Mouse (Mus musculus) stomach, embryonic 14.5 days (tissue): ENCODE measurements around the gene Npw. TPM values are rescaled to one million over a fixed set of nuclear protein-coding genes. Genes with fewer than 3 reads are reported as not detected.

ENCODE experiments used
- ATAC-seq: fragments of 200-750 bp; cut with Nextera tagmentation; 2 replicates; pipeline ENCODE4 v1.8.0; 2017; ENCODE audit warnings: low read depth, moderate TSS enrichment; ENCODE audit not compliant: insufficient number of reproducible peaks, insufficient read depth, low FRiP score
- H3K27ac ChIP-seq: fragments of 300-500 bp; sonication (generic); 2 replicates; pipeline ENCODE4 v1.5.1; 2014; ENCODE audit warnings: mild to moderate bottlenecking, low read length, moderate library complexity, mixed read lengths
- H3K27me3 ChIP-seq: fragments of 300-500 bp; sonication (generic); 2 replicates; pipeline ENCODE4 v1.6.1; 2014; ENCODE audit warnings: low read length, control low read depth, mixed read lengths; ENCODE audit not compliant: control insufficient read depth, insufficient read depth
- H3K36me3 ChIP-seq: fragments of 300-500 bp; sonication (generic); 2 replicates; pipeline ENCODE4 v1.6.1; 2014; ENCODE audit warnings: mild to moderate bottlenecking, control low read depth, low read length, moderate library complexity, mixed read lengths; ENCODE audit not compliant: control insufficient read depth, insufficient read depth
- H3K4me1 ChIP-seq: fragments of 300-500 bp; sonication (generic); 2 replicates; pipeline ENCODE4 v1.6.1; 2014; ENCODE audit warnings: low read length, control low read depth, mixed read lengths; ENCODE audit not compliant: control insufficient read depth, insufficient read depth
- H3K4me2 ChIP-seq: fragments of 300-500 bp; sonication (generic); replicated peaks from 2 replicates; pipeline ENCODE4 v1.6.1; 2014; ENCODE audit warnings: low read depth, low read length, control low read depth
- H3K4me3 ChIP-seq: fragments of 300-500 bp; sonication (generic); 2 replicates; pipeline ENCODE4 v1.5.1; 2014; ENCODE audit warnings: low read depth, low read length, control low read depth
- H3K9ac ChIP-seq: fragments of 300-500 bp; sonication (generic); replicated peaks from 2 replicates; pipeline ENCODE4 v1.6.1; 2014; ENCODE audit warnings: low read depth, mild to moderate bottlenecking, control low read depth, low read length, moderate library complexity, mixed read lengths
- H3K9me3 ChIP-seq: fragments of 300-500 bp; sonication (generic); 2 replicates; pipeline ENCODE4 v1.6.1; 2016; ENCODE audit warnings: low read depth, low read length, control low read depth; ENCODE audit not compliant: control insufficient read depth
- WGBS: fragments of 180-500 bp; shearing (Covaris S2); extraction: QIAGEN DNeasy Blood & Tissue Kit; methylation state at CpG from one replicate; pipeline ENCODE4 v1.1.7; 2014; 5-methylcytosine and 5-hydroxymethylcytosine counted together
- polyA plus RNA-seq: library from polyadenylated mRNA; unstranded; fragments of >200 nt; fragmentation: Nextera tagmentation; extraction: Ambion mirVana; gene quantifications from 2 replicates; pipeline ENCODE4 v1.2.1, GENCODE M21; 2014

Npw gene
- polyA plus RNA-seq, 1 experiment from 2014 or later: 0.42 TPM

- Histone ChIP-seq H3K36me3 (peaks cover 9% of the 10 kb centered on the region; the same call in 1 of the 2 replicates), H3K4me3 (no peak overlapping the region), H3K4me1 (peaks cover 36% of the 10 kb centered on the region), H3K9ac (no peak overlapping the region), H3K4me2 (no peak overlapping the region), H3K27me3 (no peaks in the 10 kb centered on the region), H3K9me3 (no peaks in the 10 kb centered on the region), H3K27ac (no peak overlapping the region)
- no peak for ATAC-seq
- 65% methylated on average over 6 of the region's 6 CpGs for WGBS
Observed at GRCm38 (mm10) chr17:24642791-24643343, 15.4 kb downstream of the Npw start.

- Histone ChIP-seq H3K36me3 (peaks cover 9% of the 10 kb centered on the region; the same call in 1 of the 2 replicates), H3K4me2 (no peak overlapping the region), H3K9ac (no peak overlapping the region), H3K4me3 (no peak overlapping the region), H3K4me1 (peaks cover 36% of the 10 kb centered on the region), H3K9me3 (no peaks in the 10 kb centered on the region), H3K27ac (no peak overlapping the region), H3K27me3 (no peaks in the 10 kb centered on the region)
- ATAC-seq: no peak
- WGBS: 90% methylated on average over 14 of the region's 14 CpGs
Observed at GRCm38 (mm10) chr17:24641944-24642343, 16.3 kb downstream of the Npw start.

DNA sequence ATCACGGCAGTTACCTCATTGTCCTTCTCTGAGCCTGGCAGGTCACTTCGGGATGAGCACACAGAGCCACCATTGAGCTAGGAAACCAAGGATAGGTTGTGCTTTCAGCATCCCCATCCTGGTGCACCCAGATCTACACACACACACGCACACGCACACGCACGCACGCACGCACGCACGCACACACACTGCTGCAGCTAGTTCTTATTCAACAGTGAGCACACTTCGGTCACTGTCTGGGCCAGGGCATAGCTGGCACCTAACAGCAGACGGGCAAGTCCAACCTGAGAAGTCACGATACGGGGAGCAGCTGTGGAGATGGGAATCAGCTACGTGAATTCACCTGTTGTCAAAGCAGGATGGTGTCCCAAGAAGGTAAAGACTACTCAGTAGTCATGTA, 17.7 kb downstream of the Npw start:
- H3K27me3 ChIP-seq: no peaks in the 10 kb centered on the region
- ATAC-seq: no peak
- H3K9ac ChIP-seq: no peak overlapping the region
- H3K36me3 ChIP-seq: peaks cover 6% of the 10 kb centered on the region; the same call in 1 of the 2 replicates
- H3K4me1 ChIP-seq: peaks cover 36% of the 10 kb centered on the region
- no peak overlapping the region for H3K4me2 ChIP-seq
- 97% methylated on average over 15 of the region's 15 CpGs for WGBS
- H3K4me3 ChIP-seq: no peak overlapping the region
- H3K9me3 ChIP-seq: no peaks in the 10 kb centered on the region
- peak overlapping the region; percentile 85; the same call in 1 of the 2 replicates for H3K27ac ChIP-seq

GRCm38 (mm10) chr17:24640119-24640518, 18.1 kb downstream of the Npw start:
- Histone ChIP-seq H3K9me3 (no peaks in the 10 kb centered on the region), H3K4me3 (no peak overlapping the region), H3K9ac (no peak overlapping the region), H3K36me3 (peaks cover 6% of the 10 kb centered on the region; the same call in 1 of the 2 replicates), H3K27ac (peak overlapping the region; percentile 85), H3K4me1 (peaks cover 32% of the 10 kb centered on the region), H3K4me2 (no peak overlapping the region), H3K27me3 (no peaks in the 10 kb centered on the region)
- no peak for ATAC-seq
- WGBS: 87% methylated on average over 7 of the region's 7 CpGs

DNA sequence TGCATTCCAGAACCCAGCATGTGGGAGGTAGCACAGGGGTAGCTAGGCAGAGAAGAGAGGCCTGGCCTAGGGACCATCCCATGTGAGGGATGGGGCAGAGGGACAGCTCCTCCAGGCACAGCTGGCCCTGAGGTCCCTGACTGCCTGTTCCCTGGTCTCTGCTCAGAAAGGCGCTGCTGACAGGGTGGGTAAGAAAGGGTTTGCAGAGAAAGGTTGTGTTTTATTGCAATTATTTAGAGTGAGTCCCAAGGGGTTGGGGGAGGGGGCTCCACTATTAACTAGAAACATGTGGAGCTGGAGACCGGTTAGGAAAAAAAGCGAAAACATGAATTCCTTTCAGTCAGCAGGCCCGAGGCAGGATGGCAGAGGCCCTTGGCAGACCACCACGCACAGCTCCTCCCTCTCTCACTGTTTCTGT, 18.7 kb downstream of the Npw start:
- Histone ChIP-seq H3K27ac (peak overlapping the region; percentile 85), H3K4me1 (peaks cover 27% of the 10 kb centered on the region), H3K36me3 (peaks cover 6% of the 10 kb centered on the region; the same call in 1 of the 2 replicates), H3K9me3 (no peaks in the 10 kb centered on the region), H3K9ac (no peak overlapping the region), H3K4me2 (no peak overlapping the region), H3K27me3 (no peaks in the 10 kb centered on the region), H3K4me3 (no peak overlapping the region)
- peak; percentile 12; the same call in 1 of the 2 replicates for ATAC-seq
- 62% methylated on average over 5 of the region's 5 CpGs for WGBS

DNA sequence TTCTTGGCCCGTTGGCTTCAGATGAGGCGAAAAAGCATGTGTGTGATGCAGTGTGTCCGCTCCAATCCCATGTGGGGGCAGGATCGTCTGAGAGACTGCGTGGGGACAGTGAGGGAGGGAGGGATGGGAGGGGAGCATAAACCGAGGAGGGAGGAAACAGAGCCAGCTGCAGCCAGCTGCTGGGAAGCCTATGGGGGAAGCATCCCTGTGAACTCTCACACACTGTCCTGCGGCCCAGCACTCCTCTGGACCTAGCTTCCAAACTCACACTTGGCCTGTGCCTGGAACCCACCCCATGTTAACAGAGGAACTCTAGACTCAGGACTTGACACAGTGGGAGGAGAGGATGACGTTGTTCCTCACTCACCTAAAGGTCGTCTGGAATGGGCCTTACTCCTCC, 19.4 kb downstream of the Npw start:
- WGBS: 48% methylated on average over 9 of the region's 9 CpGs
- ATAC-seq: peak; percentile 81
- H3K4me2 ChIP-seq: no peak overlapping the region
- peaks cover 19% of the 10 kb centered on the region for H3K4me1 ChIP-seq
- no peak overlapping the region for H3K4me3 ChIP-seq
- H3K27ac ChIP-seq: peak overlapping the region; percentile 85
- H3K27me3 ChIP-seq: no peaks in the 10 kb centered on the region
- no peaks in the 10 kb centered on the region for H3K9me3 ChIP-seq
- H3K9ac ChIP-seq: no peak overlapping the region
- H3K36me3 ChIP-seq: peaks cover 6% of the 10 kb centered on the region; the same call in 1 of the 2 replicates

- H3K36me3 ChIP-seq: peaks cover 6% of the 10 kb centered on the region; the same call in 1 of the 2 replicates
- H3K9ac ChIP-seq: no peak overlapping the region
- peaks cover 19% of the 10 kb centered on the region; the same call in 1 of the 2 replicates for H3K4me1 ChIP-seq
- no peak overlapping the region for H3K4me2 ChIP-seq
- peak overlapping the region; percentile 85 for H3K27ac ChIP-seq
- no peak overlapping the region for H3K4me3 ChIP-seq
- no peaks in the 10 kb centered on the region for H3K9me3 ChIP-seq
- 0 out of 2 replicates have a peak, but pooled peaks have one; percentile 7 for ATAC-seq
- 79% methylated on average over 4 of the region's 4 CpGs for WGBS
- no peaks in the 10 kb centered on the region for H3K27me3 ChIP-seq
Observed at GRCm38 (mm10) chr17:24638214-24638613, 20.0 kb downstream of the Npw start.

- Histone ChIP-seq H3K4me3 (no peak overlapping the region), H3K36me3 (peaks cover 6% of the 10 kb centered on the region; the same call in 1 of the 2 replicates), H3K9ac (no peak overlapping the region), H3K9me3 (no peaks in the 10 kb centered on the region), H3K4me1 (peaks cover 22% of the 10 kb centered on the region; the same call in 1 of the 2 replicates), H3K27me3 (no peaks in the 10 kb centered on the region), H3K27ac (no peak overlapping the region), H3K4me2 (no peak overlapping the region)
- WGBS: 66% methylated on average over 5 of the region's 5 CpGs
- no peak for ATAC-seq
Observed at GRCm38 (mm10) chr17:24636781-24637481, 21.3 kb downstream of the Npw start.
